In the genomic region with DNA sequence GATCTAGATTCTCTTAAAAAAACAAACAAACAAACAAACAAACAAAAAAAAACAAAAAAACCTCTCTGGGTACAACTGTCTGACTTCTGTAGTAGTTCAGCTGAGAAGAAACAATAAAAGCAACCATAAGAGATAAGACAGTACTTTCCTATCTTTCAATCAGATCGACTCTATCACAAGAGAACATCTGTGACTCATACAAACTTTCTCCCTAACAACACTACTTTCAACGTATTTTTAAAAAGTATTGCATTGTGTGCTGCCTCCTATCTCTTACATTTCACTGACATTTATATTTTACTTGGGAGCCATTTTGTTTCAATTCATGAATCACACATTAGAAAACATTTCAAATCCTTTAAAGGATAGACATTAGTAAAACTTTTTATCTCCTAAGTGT, we compare ENCODE assay signal across 27 mouse cellular contexts.
"Had no signal": no experiment of that assay in that cellular context is flagged by ENCODE, and none has a peak within 500 bp of the region (broad histone marks: within the 10 kb centered on the region; RNA-seq: fewer than 3 reads in every experiment).

No protein-coding gene starts in this region.

- H3K4me1 ChIP-seq: heart, embryonic 10.5 days; heart, embryonic 12.5 days; hindbrain, embryonic 10.5 days; hindbrain, embryonic 12.5 days; intestine, embryonic 15.5 days; limb, embryonic 10.5 days; limb, embryonic 12.5 days; liver, embryonic 13.5 days; liver, embryonic 15.5 days had no signal

- H3K36me3 ChIP-seq: intestine, embryonic 15.5 days had no signal

- H3K4me3 ChIP-seq: gastrocnemius, adult 2 months; heart, embryonic 10.5 days; heart, embryonic 12.5 days; hindbrain, embryonic 10.5 days; hindbrain, embryonic 12.5 days; intestine, embryonic 15.5 days; left cerebral cortex, adult 2 months; limb, embryonic 10.5 days; limb, embryonic 12.5 days; liver, embryonic 13.5 days; liver, embryonic 15.5 days had no signal

- H3K27me3 ChIP-seq: heart, embryonic 12.5 days; hindbrain, embryonic 12.5 days; intestine, embryonic 15.5 days; limb, embryonic 12.5 days; liver, embryonic 13.5 days; liver, embryonic 15.5 days had no signal

- H3K9me3 ChIP-seq: heart, embryonic 10.5 days; heart, embryonic 12.5 days; hindbrain, embryonic 10.5 days; hindbrain, embryonic 12.5 days; intestine, embryonic 15.5 days; limb, embryonic 10.5 days; limb, embryonic 12.5 days; liver, embryonic 13.5 days; liver, embryonic 15.5 days had no signal

- DNase-seq: gastrocnemius, adult 2 months; gastrocnemius, postnatal 10 days; gastrocnemius, postnatal 25 days; heart, adult 18-20 months; heart, postnatal 10 days; heart, postnatal 4 days; kidney, adult 18-20 months; kidney, adult 8-10 months; kidney, postnatal 10 days; kidney, postnatal 25 days; kidney, postnatal 4 days; layer of hippocampus, adult 9-11 months; layer of hippocampus, postnatal 36 days; liver; liver, embryonic 13.5 days; liver, postnatal 0 days had no signal

- ATAC-seq: hindbrain, embryonic 16.5 days; intestine, embryonic 15.5 days; intestine, postnatal 0 days; liver, postnatal 0 days had no signal
